Mouse (Mus musculus): Measurements from ENCODE around the gene Zfp157. TPM values are rescaled to one million over a fixed set of nuclear protein-coding genes. Genes with fewer than 3 reads are reported as not detected.
A peak's percentile ranks its signal among the peaks of the same experiment; 100 is the strongest.

Gene Zfp157
- total RNA-seq (2012; rRNA removed) (8.6 and 8.7 TPM in 2 replicates), total RNA-seq (2014; rRNA removed) (12.7 and 12.9 TPM in 2 replicates), polyA plus RNA-seq (2012; ENCODE audit: insufficient read length, low read depth) (7.8 and 7.9 TPM in 2 replicates)

- Histone ChIP-seq H3K9ac (ENCODE audit: insufficient read depth, low read depth) (peak within 1 kb of the TSS; percentile 90), H3K9me3 (replicated peaks; ENCODE audit: low read length) (no peaks in the 10 kb centered on the region), H3K4me3 (replicated peaks in 1 of 3; ENCODE audit: low read depth in 2 of 3, low read length in 2 of 3, poor library complexity in 1 of 3) (peak within 1 kb of the TSS; percentile 87 to 98 (median 97)), H3K79me2 (replicated peaks; ENCODE audit: control insufficient read depth, extremely low read depth, insufficient read depth, poor library complexity, severe bottlenecking) (peaks cover 22% of the 10 kb centered on the region), H3K4me2 (ENCODE audit: insufficient read depth, low read depth, poor library complexity, severe bottlenecking) (peak within 1 kb of the TSS; percentile 90), H3K27ac (ENCODE audit: insufficient read depth, low read depth) (peak within 1 kb of the TSS; percentile 54), H3K27me3 (replicated peaks) (no peaks in the 10 kb centered on the region), H3K4me1 (ENCODE audit: control insufficient read depth in 1 of 2, insufficient read depth in 2 of 2) (peaks cover 7 to 30% of the 10 kb centered on the region in 2 experiments; a peak in 3 of 4 replicates), H3K36me3 (replicated peaks in 1 of 2; ENCODE audit: control insufficient read depth in 1 of 2, insufficient read depth in 1 of 2, low read length in 1 of 2) (peaks cover 21 to 35% of the 10 kb centered on the region in 2 experiments)
- DNase-seq (ENCODE audit: extremely low read depth), result peak; percentile 95
- no peak for TF ChIP-seq MAFK (IDR thresholded peaks at IDR 0.05; ENCODE audit: insufficient replicate concordance, low read length)
- TF ChIP-seq POLR2A (IDR thresholded peaks at IDR 0.05; ENCODE audit: low read depth, low read length), result peak; percentile 83
- TF ChIP-seq HCFC1 (IDR thresholded peaks at IDR 0.05; ENCODE audit: low read depth, low read length), result peak; percentile 65
- peak; percentile 55; the same call in 1 of the 2 replicates for TF ChIP-seq TBP (conservative IDR thresholded peaks at IDR 0.05; ENCODE audit: low read depth, low read length)
- TF ChIP-seq NRF1 (IDR thresholded peaks at IDR 0.05; ENCODE audit: low read depth, low read length), result peak; percentile 57; the same call in 1 of the 2 replicates
- no peak for TF ChIP-seq ZKSCAN1 (IDR thresholded peaks at IDR 0.05; ENCODE audit: borderline replicate concordance, low read depth, low read length)
- TF ChIP-seq SIN3A (IDR thresholded peaks at IDR 0.05; ENCODE audit: low read length), result peak; percentile 65
- TF ChIP-seq ZMIZ1 (IDR thresholded peaks at IDR 0.05; ENCODE audit: low read depth, low read length), result peak; percentile 59
- peak; percentile 74 for TF ChIP-seq BHLHE40 (IDR thresholded peaks at IDR 0.05; ENCODE audit: low read depth, low read length)
- TF ChIP-seq USF2 (conservative IDR thresholded peaks at IDR 0.05; ENCODE audit: low read depth, low read length), result no peak
- peak; percentile 87 for TF ChIP-seq CHD2 (IDR thresholded peaks at IDR 0.05; ENCODE audit: low read length)
- TF ChIP-seq TCF12 (IDR thresholded peaks at IDR 0.05; ENCODE audit: low read depth, low read length), result peak; percentile 54
- peak; percentile 81 for TF ChIP-seq NELFE (IDR thresholded peaks at IDR 0.05; ENCODE audit: low read depth, low read length)
- TF ChIP-seq ZC3H11A (IDR thresholded peaks at IDR 0.05; ENCODE audit: low read depth, low read length), result no peak
- 0 out of 2 replicates have a peak, but pooled peaks have one; percentile 35 for TF ChIP-seq E2F4 (IDR thresholded peaks at IDR 0.05; ENCODE audit: insufficient replicate concordance, low read depth, low read length)
- TF ChIP-seq ELF1 (IDR thresholded peaks at IDR 0.05; ENCODE audit: low read depth, low read length), result 0 out of 2 replicates have a peak, but pooled peaks have one; percentile 10
- TF ChIP-seq IRF4 (IDR thresholded peaks at IDR 0.05; ENCODE audit: low read depth, low read length), result peak; percentile 30; the same call in 1 of the 2 replicates
- no peak for TF ChIP-seq POLR2AphosphoS2 (IDR thresholded peaks at IDR 0.05; ENCODE audit: low read depth, low read length)
- no peak for TF ChIP-seq JUND (conservative IDR thresholded peaks at IDR 0.05; ENCODE audit: low read depth, low read length)
- no peak for TF ChIP-seq SMC3 (IDR thresholded peaks at IDR 0.05; ENCODE audit: low read depth, low read length)
- TF ChIP-seq MYC (IDR thresholded peaks at IDR 0.05; ENCODE audit: low read depth, low read length), result 0 out of 2 replicates have a peak, but pooled peaks have one; percentile 43
- TF ChIP-seq UBTF (IDR thresholded peaks at IDR 0.05; ENCODE audit: low read depth, low read length), result no peak
- in situ Hi-C loops (cut with MboI; ENCODE audit: low pct_ligation_motif_present, low pct_unique_long_range_greater_than_20kb, low sequenced_read_pairs), result no loop called here
- dilution Hi-C loops (cut with MboI; ENCODE audit: extremely low pct_ligation_motif_present, extremely low pct_unique_long_range_greater_than_20kb, low sequenced_read_pairs), result no loop called here
These were observed at the start of gene Zfp157 for GRCm38 (mm10) chr5:138441286-138442194. Zfp157 (plus strand) TSS chr5:138441468.

Measured in CH12.LX (cell line).